Mouse (Mus musculus) liver, embryonic 12.5 days (tissue): ENCODE results near the gene Fancl. TPM values are rescaled to one million over a fixed set of nuclear protein-coding genes. Genes with fewer than 3 reads are reported as not detected.
"Not testable (repeated sequence)": the region's sequence is repeated elsewhere in the genome, so short reads cannot be mapped to it uniquely, and the experiment has no call there.

Experiments used
- ATAC-seq: fragments of 200-750 bp; cut with Nextera tagmentation; 2 replicates; pipeline ENCODE4 v1.8.0; 2017; ENCODE audit warnings: moderate number of reproducible peaks, mild to moderate bottlenecking, moderate library complexity
- H3K27ac ChIP-seq: fragments of 300-500 bp; sonication (generic); 2 replicates; pipeline ENCODE4 v1.5.1; 2016; ENCODE audit warnings: mild to moderate bottlenecking
- H3K27me3 ChIP-seq: fragments of 300-500 bp; sonication (generic); replicated peaks from 2 replicates; pipeline ENCODE4 v1.6.1; 2016; ENCODE audit warnings: mild to moderate bottlenecking, moderate library complexity
- H3K36me3 ChIP-seq: fragments of 300-500 bp; sonication (generic); 2 replicates; pipeline ENCODE4 v1.6.1; 2016; ENCODE audit warnings: mild to moderate bottlenecking, moderate library complexity
- H3K4me1 ChIP-seq: fragments of 300-500 bp; sonication (generic); 2 replicates; pipeline ENCODE4 v1.6.1; 2016
- H3K4me2 ChIP-seq: fragments of 300-500 bp; sonication (generic); 2 replicates; pipeline ENCODE4 v1.6.1; 2016; ENCODE audit warnings: mild to moderate bottlenecking, moderate library complexity
- H3K4me3 ChIP-seq: fragments of 300-500 bp; sonication (generic); 2 replicates; pipeline ENCODE4 v1.5.1; 2016; ENCODE audit warnings: mild to moderate bottlenecking, moderate library complexity
- H3K9ac ChIP-seq: fragments of 300-500 bp; sonication (generic); 2 replicates; pipeline ENCODE4 v1.6.1; 2016; ENCODE audit warnings: mild to moderate bottlenecking, moderate library complexity
- H3K9me3 ChIP-seq: fragments of 300-500 bp; sonication (generic); replicated peaks from 2 replicates; pipeline ENCODE4 v1.6.1; 2016; ENCODE audit warnings: mild to moderate bottlenecking, moderate library complexity
- WGBS: fragments of 180-500 bp; shearing (Covaris S2); methylation state at CpG from one replicate; pipeline ENCODE4 v1.1.7; 2016; ENCODE audit not compliant: insufficient replicate concordance; 5-methylcytosine and 5-hydroxymethylcytosine counted together
- polyA plus RNA-seq: library from polyadenylated mRNA; unstranded; fragments of >200 nt; fragmentation: Nextera tagmentation; extraction: Ambion mirVana; gene quantifications from 2 replicates; pipeline ENCODE4 v1.2.1, GENCODE M21; 2016

Fancl gene
- 25.9 and 28.9 TPM in 2 replicates for polyA plus RNA-seq

DNA sequence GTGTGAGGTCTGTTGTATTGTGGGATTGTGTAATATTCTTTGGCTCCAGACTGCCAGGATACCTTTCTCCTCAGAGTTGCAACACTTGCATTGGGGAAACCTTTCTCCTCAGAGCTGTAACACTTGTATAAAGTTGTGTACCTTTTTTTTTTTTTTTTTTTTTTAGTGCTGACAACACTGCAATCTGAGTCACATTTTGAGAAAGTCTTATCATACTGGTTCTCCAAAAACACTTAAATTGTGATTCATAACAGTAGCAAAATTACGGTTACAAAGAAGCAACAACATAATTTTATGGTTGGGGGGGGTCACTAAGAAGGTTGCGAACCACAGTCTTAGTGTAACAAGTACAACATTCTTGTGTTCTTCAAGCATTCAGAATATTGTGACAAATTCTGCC is at the start of gene Fancl:
Gene Fancl, plus strand, starts transcription at position 165 of the 400 bp plus-strand sequence.
- no peak for ATAC-seq
- Histone ChIP-seq H3K4me2 (peak within 1 kb of the TSS; percentile 79), H3K36me3 (peaks cover 4% of the 10 kb centered on the region; the same call in 1 of the 2 replicates), H3K27ac (peak within 1 kb of the TSS; percentile 84), H3K4me3 (peak within 1 kb of the TSS; percentile 77), H3K4me1 (peaks cover 18% of the 10 kb centered on the region), H3K9ac (peak within 1 kb of the TSS; percentile 77), H3K27me3 (no peaks in the 10 kb centered on the region; the same call in 1 of the 2 replicates), H3K9me3 (no peaks in the 10 kb centered on the region)
- WGBS = 91% methylated on average over 2 of the region's 2 CpGs

- Histone ChIP-seq H3K27ac (no peak overlapping the region), H3K9ac (no peak overlapping the region), H3K27me3 (no peaks in the 10 kb centered on the region), H3K36me3 (no peaks in the 10 kb centered on the region), H3K4me1 (no peaks in the 10 kb centered on the region), H3K9me3 (no peaks in the 10 kb centered on the region), H3K4me3 (no peak overlapping the region), H3K4me2 (no peak overlapping the region)
- WGBS = 54% methylated on average over 3 of the region's 3 CpGs
- ATAC-seq = no peak
Measured at GRCm38 (mm10) chr11:26336848-26337247, 49.1 kb upstream of the Fancl start.

DNA sequence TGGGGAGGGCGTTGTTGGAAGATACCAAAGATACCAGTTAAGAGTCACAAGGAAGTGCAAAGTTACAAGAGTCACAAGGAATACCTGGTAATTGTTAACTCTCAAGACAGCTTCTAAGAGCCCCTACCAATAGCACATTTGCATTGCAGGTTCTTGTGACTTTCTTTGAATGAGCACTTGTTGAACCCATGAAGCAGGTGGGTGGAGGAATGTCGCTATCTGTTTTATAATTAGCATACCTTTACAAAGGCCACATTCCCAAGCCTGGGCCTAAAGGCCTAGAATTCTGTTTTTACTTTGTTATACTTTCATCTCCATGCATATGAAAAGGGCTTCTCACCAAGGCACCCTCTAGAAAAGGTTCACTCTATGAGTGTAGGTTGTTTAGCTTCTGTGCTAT is 15.8 kb upstream of the Fancl start:
- H3K4me3 ChIP-seq, H3K27ac ChIP-seq, H3K4me1 ChIP-seq, ATAC-seq, H3K9me3 ChIP-seq, H3K4me2 ChIP-seq, H3K9ac ChIP-seq, H3K36me3 ChIP-seq, H3K27me3 ChIP-seq: not testable (repeated sequence)
- WGBS = 50% methylated on average over 2 of the region's 2 CpGs

- H3K9ac ChIP-seq, H3K27ac ChIP-seq, H3K4me2 ChIP-seq, H3K9me3 ChIP-seq, H3K27me3 ChIP-seq, H3K4me3 ChIP-seq, ATAC-seq, H3K4me1 ChIP-seq, H3K36me3 ChIP-seq: not testable (repeated sequence)
- 6% methylated on average over 1 of the region's 1 CpGs for WGBS
Measured at GRCm38 (mm10) chr11:26371980-26372379, 14.0 kb upstream of the Fancl start.

GRCm38 (mm10) chr11:26374132-26374531 is 11.8 kb upstream of the Fancl start:
- Histone ChIP-seq H3K4me3 (no peak overlapping the region), H3K36me3 (no peaks in the 10 kb centered on the region), H3K4me2 (no peak overlapping the region), H3K27ac (no peak overlapping the region), H3K9me3 (no peaks in the 10 kb centered on the region), H3K9ac (no peak overlapping the region), H3K4me1 (peaks cover 5% of the 10 kb centered on the region), H3K27me3 (no peaks in the 10 kb centered on the region)
- ATAC-seq = no peak
- whole genome bisulfite sequencing = 67% methylated on average over 2 of the region's 2 CpGs

DNA sequence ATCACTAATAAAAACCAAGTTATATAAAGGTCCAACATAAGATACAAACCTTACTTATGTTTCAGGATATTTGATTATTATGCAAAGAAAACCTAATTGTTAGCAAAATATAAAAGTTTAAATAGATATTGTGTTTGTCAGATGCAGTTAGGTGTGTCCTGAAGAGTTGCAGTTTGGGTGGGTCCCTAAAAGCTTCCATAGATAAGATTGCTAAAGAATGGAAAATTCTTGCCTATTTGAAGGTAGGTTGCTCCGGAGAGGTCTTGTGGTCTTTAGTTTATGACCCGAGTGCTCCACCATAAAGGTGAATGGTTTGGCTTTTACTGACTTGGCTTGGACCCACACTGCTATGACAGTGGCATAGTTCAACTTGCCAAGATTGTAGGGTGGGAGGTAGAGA is 7.9 kb upstream of the Fancl start:
- no peak overlapping the region for H3K4me3 ChIP-seq
- H3K27me3 ChIP-seq = no peaks in the 10 kb centered on the region
- no peaks in the 10 kb centered on the region for H3K9me3 ChIP-seq
- H3K9ac ChIP-seq = no peak overlapping the region
- peaks cover 5% of the 10 kb centered on the region for H3K4me1 ChIP-seq
- no peak for ATAC-seq
- no peak overlapping the region for H3K4me2 ChIP-seq
- WGBS = 65% methylated on average over 2 of the region's 2 CpGs
- H3K27ac ChIP-seq = no peak overlapping the region
- H3K36me3 ChIP-seq = no peaks in the 10 kb centered on the region

GRCm38 (mm10) chr11:26381499-26381898 is 4.4 kb upstream of the Fancl start:
- no peak for ATAC-seq
- 56% methylated on average over 6 of the region's 6 CpGs for WGBS

DNA sequence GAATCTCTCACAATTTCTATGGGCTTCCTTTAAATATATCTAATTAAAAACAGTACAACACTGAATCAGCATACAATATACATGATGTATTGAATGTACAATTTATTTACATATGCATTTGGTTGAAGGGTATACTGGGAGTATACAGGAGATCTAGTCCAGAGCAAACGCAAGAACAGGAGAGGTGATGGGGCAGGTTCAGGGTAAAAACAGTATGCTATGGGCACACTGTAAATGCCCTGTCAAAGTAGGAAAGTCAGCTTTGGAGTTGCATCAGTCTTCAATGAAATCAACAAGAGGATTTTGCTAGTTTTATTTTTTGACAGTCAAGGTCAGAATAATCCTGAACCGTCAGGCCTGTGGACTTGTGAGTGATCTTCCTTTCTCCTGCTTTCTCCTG is 743 bp downstream of the Fancl start:
- H3K9ac ChIP-seq = peak overlapping the region; percentile 77
- peak; percentile 23 for ATAC-seq
- 54% methylated on average over 2 of the region's 2 CpGs for WGBS
- peaks cover 4% of the 10 kb centered on the region; the same call in 1 of the 2 replicates for H3K36me3 ChIP-seq
- H3K4me1 ChIP-seq = peaks cover 18% of the 10 kb centered on the region
- H3K9me3 ChIP-seq = no peaks in the 10 kb centered on the region
- peak overlapping the region; percentile 77 for H3K4me3 ChIP-seq
- peak overlapping the region; percentile 84 for H3K27ac ChIP-seq
- peak overlapping the region; percentile 79 for H3K4me2 ChIP-seq
- H3K27me3 ChIP-seq = no peaks in the 10 kb centered on the region; the same call in 1 of the 2 replicates

More at GRCm38 (mm10) chr11:26381499-26381898, 4.4 kb upstream of the Fancl start:
- Histone ChIP-seq H3K27ac (no peak overlapping the region), H3K27me3 (no peaks in the 10 kb centered on the region; the same call in 1 of the 2 replicates), H3K4me1 (peaks cover 5% of the 10 kb centered on the region), H3K4me3 (no peak overlapping the region), H3K4me2 (no peak overlapping the region), H3K9me3 (no peaks in the 10 kb centered on the region), H3K36me3 (no peaks in the 10 kb centered on the region), H3K9ac (no peak overlapping the region)

GRCm38 (mm10) chr11:26387087-26387611 is 1.2 kb downstream of the Fancl start:
- no peaks in the 10 kb centered on the region for H3K9me3 ChIP-seq
- H3K27ac ChIP-seq = peak overlapping the region; percentile 84
- no peaks in the 10 kb centered on the region; the same call in 1 of the 2 replicates for H3K27me3 ChIP-seq
- peak; percentile 100 for ATAC-seq
- peaks cover 4% of the 10 kb centered on the region; the same call in 1 of the 2 replicates for H3K36me3 ChIP-seq
- peaks cover 18% of the 10 kb centered on the region for H3K4me1 ChIP-seq
- under 1% methylated on average over 42 of the region's 42 CpGs for WGBS
- peak overlapping the region; percentile 79 for H3K4me2 ChIP-seq
- peak overlapping the region; percentile 77 for H3K9ac ChIP-seq
- peak overlapping the region; percentile 77 for H3K4me3 ChIP-seq

GRCm38 (mm10) chr11:26395561-26395960 is 9.6 kb downstream of the Fancl start:
- Histone ChIP-seq H3K27ac (no peak overlapping the region), H3K9ac (no peak overlapping the region), H3K9me3 (no peaks in the 10 kb centered on the region), H3K27me3 (no peaks in the 10 kb centered on the region), H3K4me3 (no peak overlapping the region), H3K4me2 (no peak overlapping the region), H3K4me1 (no peaks in the 10 kb centered on the region), H3K36me3 (peaks cover 3% of the 10 kb centered on the region; the same call in 1 of the 2 replicates)
- WGBS = 58% methylated on average over 3 of the region's 3 CpGs
- ATAC-seq = no peak

DNA sequence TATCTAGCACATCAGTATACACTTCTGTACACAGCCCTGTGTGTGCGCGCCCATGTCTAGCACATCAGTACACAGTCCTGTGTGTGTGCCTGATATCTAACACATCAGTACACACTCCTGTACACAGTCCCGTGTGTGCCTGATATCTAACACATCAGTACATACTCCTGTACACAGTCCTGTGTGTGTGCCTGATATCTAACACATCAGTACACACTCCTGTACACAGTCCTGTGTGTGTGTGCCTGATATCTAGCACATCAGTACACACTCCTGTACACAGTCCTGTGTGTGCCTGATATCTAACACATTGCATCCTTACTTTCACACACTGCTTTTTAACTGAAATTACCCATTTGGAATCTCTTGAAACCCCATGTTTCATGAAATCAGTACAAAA is 27.0 kb downstream of the Fancl start:
- H3K4me1 ChIP-seq = no peaks in the 10 kb centered on the region
- no peaks in the 10 kb centered on the region for H3K9me3 ChIP-seq
- no peak overlapping the region for H3K9ac ChIP-seq
- H3K27me3 ChIP-seq = no peaks in the 10 kb centered on the region
- H3K4me3 ChIP-seq = no peak overlapping the region
- peaks cover 16% of the 10 kb centered on the region for H3K36me3 ChIP-seq
- WGBS = 86% methylated on average over 3 of the region's 3 CpGs
- peak; percentile 52; the same call in 1 of the 2 replicates for ATAC-seq
- no peak overlapping the region for H3K27ac ChIP-seq
- H3K4me2 ChIP-seq = no peak overlapping the region

DNA sequence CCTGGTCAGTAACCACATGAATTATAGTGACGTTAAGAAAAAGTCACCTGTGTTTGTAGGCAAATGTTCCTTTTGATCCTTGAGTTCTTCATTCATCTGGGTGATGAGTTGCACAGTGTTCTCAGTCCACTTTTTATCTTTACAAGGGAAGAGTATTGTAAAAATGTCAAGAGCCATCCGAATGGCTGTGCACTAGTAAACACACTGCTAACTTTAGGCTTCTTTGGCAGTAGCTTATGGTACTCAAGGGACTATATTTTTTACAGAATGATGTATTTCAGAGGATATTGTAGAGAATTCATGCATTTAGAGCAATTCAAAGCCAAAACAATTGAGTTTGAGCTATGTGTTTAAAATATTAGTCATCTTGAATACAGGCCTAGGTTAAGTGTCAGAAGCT is 35.5 kb downstream of the Fancl start:
- no peak for ATAC-seq
- H3K27ac ChIP-seq = no peak overlapping the region
- no peak overlapping the region for H3K4me2 ChIP-seq
- no peak overlapping the region for H3K4me3 ChIP-seq
- H3K9ac ChIP-seq = no peak overlapping the region
- no peaks in the 10 kb centered on the region for H3K4me1 ChIP-seq
- H3K36me3 ChIP-seq = no peaks in the 10 kb centered on the region; the same call in 1 of the 2 replicates
- no peaks in the 10 kb centered on the region for H3K9me3 ChIP-seq
- no peaks in the 10 kb centered on the region for H3K27me3 ChIP-seq
- 80% methylated on average over 2 of the region's 2 CpGs for WGBS

GRCm38 (mm10) chr11:26434229-26434628 is 48.3 kb downstream of the Fancl start:
- no peak overlapping the region for H3K4me2 ChIP-seq
- H3K9ac ChIP-seq = no peak overlapping the region
- no peaks in the 10 kb centered on the region for H3K9me3 ChIP-seq
- no peak overlapping the region for H3K27ac ChIP-seq
- H3K4me3 ChIP-seq = no peak overlapping the region
- H3K36me3 ChIP-seq = peaks cover 6% of the 10 kb centered on the region; the same call in 1 of the 2 replicates
- ATAC-seq = no peak
- H3K4me1 ChIP-seq = no peaks in the 10 kb centered on the region
- H3K27me3 ChIP-seq = no peaks in the 10 kb centered on the region
